Mouse (Mus musculus) CD4-positive, CD25-positive, alpha-beta regulatory T cell, adult 4 months (primary cell): ENCODE results near the gene Akap1. TPM values are rescaled to one million over a fixed set of nuclear protein-coding genes. Genes with fewer than 3 reads are reported as not detected.

Experiments used
- ATAC-seq: one replicate; pipeline ENCODE4 v1.8.0; 2017
- polyA plus RNA-seq, 2 experiments: library from polyadenylated mRNA; unstranded; fragments of 100-300 nt; shearing (Covaris generic); gene quantifications; one replicate each; pipeline ENCODE4 v1.2.1; 2017

Akap1 gene
- polyA plus RNA-seq, 2 experiments from 2014 or later = 1.3 to 1.6 TPM

DNA sequence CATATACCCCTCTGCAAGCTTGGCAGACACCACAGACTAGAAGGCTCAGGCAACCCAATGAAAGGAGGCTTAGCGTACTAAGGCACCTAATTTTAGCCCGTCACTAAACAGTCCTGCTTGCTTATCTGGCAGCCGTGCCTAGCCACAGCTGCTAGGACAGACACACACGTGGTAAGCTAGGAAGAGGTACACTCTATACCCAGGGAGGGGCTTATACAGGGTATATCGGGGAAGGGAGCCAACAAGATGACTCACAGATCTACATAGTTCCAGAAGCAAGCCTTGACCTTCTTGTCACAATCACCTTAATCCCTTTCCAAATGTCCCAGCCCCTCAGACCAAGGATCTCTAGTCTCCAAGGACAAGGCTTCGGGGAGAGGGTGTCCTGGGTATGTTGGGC is 23.0 kb downstream of the Akap1 start:
- no peak for ATAC-seq

DNA sequence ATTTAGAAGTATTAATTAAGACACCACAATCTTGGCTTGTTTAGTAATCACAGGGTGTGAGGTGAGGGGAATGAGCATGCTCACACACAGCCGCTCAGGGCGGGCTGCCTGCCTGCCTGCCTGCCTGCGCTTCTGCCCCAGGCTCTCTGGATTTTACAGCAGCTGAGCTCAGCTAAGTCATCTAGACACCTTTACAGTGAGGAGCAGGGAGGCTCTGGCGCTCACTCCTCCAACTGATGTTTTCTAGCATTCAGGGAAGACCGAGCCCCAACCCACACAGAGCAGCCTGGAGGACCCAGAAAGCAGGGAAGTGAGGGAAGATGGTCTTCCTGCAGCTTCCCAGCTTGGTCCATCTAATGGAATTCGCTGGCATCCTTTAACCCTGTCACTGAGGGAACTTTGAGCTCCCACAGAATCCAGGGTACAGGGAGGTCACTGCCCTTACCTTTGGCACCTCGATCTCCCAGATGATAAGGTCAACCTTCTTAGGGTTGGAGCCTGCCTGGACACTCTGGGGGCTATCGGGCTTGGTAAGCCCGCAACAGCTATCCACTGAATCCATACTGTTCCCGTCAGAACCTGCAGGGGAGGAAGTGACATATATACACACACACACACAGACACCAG is 23.5 kb downstream of the Akap1 start:
- ATAC-seq = no peak

DNA sequence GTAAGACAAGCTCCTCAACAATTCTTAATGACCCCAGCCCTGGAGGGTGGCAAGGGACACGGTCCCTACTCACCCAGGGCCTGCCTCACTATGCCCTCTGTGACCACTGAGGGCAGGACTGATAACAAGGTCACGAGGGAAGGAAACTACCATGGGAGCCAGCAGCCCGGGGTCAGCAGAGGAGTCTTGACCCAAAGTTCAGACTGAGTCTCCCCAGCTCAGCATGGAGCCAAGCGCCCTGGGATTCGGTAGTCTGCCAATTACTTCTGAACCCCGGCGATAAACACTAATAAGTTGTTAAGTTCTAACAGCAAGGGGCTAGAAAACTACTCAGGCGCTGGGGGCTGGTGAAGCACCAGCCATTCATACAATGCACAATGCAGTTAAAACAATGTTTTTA is 24.1 kb downstream of the Akap1 start:
- no peak for ATAC-seq

DNA sequence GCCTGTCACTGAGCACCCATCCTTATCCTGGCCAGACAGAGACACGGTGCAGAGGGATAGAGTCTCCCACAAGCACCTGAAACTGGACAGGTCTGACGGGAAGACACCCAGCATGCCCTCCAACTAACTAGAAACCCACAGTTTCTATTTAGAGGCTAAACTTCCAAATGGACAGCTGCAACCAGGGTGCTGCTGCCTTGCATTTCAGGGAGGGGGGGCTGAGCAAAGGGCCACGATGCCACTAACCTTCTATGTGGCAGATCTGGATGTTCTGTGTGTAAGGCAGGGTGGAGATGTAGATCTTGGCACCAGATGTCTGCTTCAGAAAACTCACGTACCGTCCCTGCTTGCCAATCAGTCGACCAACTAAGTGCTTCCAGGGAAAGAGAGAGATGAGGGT is 25.0 kb downstream of the Akap1 start:
- ATAC-seq = no peak

DNA sequence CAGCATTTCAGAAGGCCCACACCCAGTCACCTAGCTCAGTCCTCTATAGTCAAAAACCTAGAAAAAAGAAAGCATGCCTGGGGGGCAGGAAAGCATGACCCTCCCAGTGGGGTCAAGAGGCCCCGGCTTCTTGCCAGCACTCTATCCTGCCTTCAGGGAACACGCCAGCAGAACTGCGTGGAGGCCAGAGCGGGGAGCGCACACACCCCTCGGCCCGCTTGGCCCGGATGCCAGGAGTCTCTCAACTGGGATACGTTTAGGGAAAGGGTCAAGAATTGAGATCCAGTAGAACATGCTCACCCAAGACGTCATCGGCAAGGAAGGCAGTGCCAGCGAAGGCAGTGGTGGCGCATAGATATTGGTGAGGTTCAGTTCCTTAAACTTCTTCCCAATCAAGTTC is 25.8 kb downstream of the Akap1 start:
- no peak for ATAC-seq

DNA sequence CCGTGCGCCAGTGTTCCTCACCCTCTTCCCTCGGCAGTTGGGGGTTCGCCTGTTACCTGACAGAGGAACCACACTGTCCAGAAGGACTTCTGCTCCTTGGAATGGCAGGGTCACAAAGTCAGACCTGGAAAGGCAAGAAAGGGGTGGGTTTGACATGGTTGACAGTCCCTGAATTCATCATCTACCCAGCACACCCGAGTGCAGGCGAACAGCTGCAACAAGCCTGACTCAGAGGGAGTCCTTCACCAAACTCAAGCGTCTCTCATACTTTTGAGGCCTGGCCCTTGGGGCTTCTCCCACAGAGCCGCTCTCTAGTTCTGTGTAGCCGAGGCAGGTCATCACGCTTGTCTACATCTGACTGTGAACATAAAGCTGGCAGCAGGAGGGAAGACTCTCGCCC is 29.8 kb downstream of the Akap1 start:
- no peak for ATAC-seq

DNA sequence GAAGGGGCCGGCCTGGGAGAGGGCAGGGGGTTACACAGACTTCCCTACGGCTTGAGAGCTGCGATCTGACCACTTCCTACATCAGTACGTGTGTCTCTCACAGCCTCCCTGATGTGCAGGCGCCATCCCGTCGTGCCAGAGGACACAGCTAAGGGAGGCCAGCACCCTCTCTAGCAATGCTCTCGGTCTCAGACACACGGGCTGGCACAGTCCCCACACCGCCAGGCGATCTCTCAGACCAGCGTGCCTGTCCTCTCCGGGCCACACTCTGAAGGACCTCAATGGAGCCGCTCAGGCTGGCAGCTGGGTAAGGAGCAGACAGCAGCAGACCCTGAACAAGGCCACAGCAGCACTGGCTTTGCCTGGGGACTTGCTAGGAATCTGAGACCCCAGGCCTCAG is 30.3 kb downstream of the Akap1 start:
- ATAC-seq = no peak

DNA sequence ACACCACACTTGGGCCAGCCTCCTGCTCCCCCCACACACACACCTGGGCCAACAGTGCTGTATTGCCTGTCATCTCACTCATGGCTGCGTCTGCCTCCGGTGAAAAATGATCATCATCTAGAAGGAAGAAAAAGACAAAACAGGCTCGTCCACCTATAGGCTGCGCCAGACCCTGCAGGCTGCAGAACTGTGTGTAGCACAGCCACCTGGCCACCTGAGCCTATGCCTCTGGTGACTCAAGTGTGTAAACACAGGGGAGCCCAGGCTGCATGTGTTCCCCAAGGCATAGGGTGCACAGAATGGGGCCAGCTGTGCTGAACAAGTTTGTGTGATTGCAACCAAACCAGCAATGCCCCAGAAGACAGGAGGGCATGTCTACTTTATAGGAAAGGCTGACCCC is 31.3 kb downstream of the Akap1 start:
- ATAC-seq = no peak

DNA sequence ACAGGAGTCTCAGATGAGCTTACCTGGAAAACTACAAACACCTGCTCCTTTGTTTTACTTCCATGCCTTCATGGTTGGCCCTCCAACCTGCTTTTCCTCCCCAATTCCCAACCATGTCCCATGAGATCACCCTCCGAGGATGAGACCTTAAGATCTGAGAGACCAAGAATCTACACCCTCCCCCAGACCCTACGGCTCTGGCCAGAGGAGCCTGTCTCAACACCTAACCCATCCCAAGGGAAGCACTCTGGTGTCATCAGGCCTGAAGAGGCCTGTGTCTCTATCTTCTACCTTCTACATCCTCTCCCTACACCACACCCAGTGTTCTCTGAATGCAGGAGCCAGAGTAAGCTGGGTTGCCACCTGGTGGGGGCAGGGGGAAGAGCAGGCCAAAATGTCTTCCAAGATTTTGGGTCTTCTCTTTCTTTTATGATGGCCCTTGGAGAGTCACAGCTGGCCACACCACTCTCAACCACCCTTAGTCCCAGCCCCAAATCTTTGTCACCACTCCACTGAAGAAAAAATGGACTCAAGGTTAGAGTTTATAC is 34.1 kb downstream of the Akap1 start:
- no peak for ATAC-seq

DNA sequence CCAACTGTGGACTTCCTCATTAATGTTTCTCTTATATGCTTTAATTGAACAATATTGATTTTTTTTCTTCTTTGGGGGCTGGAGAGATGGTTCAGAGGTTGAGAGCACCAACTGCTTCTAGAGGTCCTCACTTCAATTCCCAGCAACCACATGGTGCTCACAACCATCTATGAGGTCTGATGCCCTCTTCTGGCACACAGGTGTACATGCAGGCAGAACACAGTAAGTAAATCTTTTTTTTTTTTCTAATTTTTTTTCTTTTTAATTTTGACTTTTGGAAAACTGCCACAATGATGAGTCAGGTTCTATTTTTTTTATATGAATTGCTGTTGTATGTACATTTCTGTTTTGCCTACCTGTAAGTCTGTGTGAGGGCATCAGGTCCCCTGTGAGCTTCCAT is 35.9 kb downstream of the Akap1 start:
- ATAC-seq = no peak

DNA sequence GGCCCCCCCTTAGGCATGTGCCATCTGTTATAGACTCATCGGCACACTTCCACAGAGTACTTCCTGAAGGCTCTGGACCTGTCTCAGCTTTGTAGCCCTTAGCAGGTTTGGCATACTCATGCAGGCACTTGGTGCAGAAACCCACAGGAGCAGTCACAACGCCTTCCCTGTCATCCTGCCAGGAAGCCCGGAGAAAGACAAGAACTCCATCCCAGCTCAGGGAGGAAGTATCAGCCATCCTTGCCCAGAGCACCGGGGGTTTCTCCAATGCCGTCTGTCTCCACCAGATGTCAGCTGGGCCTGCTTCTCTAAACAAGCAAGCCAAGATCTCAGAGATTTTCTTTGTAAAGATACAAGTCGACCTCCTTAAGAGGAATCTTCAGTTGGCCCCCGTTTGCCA is 38.5 kb downstream of the Akap1 start:
- ATAC-seq = no peak

DNA sequence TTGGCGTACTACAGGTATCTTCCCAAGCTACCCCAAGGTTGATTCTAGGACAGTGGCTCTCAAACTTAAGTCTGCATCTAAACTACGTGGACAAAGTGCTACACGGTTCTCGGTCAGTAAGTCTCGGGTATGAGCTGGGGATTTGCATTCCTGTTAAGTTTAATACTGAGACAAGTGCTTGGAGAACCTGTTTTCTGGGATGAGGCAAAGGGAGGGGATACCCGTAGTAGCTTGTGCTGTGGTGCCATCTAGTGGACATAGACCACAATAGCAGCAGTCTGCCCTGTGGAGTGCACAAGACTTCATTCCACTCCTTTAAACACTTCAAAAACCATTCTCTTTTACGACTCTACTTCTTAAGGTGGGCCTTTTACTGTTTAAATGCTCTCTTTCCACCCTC is 41.4 kb downstream of the Akap1 start:
- ATAC-seq = peak; percentile 34

DNA sequence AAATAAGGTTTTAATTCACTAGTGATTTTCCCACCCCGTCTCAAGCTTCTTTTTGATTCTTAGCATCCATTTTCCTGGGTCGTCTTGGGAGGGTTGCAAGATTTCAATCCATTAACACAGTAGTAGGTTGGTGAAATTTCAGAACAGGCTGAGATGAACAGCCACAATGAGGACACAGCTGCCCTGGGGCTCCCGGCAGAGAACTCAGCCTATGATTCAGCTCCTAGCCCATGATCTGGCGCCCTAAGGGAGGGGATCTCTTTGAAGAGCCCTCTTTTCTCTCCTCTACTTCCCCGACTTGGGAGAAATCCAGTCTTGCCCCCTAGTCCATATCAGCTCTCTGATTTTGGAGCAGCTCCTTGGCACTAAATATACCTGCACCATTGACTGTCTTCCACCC is 41.9 kb downstream of the Akap1 start:
- no peak for ATAC-seq

DNA sequence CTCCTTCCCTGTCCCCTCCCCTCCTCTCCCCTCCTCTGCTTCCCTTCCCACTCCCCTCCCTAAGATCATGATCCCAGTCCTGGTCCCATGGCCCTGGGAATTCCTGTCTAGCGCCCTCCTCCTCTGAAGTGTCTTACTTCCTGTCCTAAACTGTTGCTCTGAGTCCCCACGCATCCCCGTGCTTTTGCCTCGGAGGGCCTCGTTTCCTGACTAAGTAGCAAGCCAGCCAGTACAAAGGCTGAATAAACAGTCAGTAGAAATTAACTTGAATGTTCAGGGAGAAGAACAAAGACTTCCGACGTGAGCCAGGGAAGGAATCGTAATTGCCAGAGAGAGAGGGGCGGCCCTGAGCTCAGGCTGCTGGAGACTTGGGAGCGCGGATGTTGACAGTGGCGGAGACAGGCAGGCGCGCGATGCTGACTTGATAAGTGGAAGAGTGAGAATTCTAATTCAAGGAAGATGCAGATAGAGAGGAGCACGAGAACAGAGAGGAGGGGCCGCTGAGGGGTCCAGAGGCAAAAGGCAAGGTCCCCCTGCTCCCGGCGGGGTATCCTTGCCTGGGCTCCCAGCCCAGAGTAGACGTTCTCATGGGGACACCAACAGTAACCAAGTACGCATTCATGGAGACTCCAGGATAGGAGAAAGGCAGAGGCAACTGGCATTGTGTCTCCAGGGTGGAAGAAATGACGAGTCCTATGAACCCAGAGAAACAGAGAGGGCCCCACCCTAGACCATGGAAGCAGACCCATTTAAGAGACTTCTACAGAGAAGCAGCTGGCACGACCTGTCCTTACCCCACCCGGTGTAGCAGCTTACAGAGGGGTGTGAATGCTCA is 43.4 kb downstream of the Akap1 start:
- no peak for ATAC-seq

DNA sequence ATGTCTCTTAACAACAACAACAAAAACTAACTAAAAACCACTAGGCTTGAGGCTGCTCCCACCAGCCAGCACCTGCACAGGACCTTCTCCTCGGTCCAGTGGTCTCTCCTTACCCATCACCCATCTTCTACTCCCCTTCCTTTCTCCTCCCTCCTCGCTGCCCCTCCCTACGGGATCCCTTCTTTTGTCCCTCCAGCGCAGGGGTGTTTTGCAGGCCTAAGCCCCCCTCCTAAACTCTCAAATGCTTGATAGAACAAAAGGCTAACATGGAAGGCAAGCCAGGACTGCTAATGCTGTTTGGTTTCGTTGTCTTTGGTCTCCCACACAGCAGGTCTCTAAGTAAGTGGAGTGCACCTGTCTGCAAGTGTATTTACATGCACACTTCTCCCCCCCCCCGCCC is 44.1 kb downstream of the Akap1 start:
- no peak for ATAC-seq

DNA sequence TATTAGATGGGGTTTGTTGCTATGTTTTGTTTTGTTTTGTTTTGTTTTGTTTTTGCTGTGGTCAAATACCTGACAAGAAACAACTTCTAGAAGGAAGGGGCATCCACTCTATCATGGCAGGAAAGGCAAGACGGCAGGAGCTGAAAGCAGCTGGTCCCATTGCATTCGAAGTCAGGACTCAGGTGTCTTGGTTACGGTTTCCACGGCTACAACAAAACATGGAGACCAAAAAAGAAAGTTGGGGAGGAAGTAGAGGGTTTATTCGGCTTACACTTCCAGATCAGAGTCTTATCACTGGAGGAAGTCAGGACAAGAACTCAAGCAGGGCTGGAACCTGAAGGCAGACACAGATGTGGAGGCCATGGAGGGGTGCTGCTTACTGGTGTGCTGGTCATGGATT is 47.3 kb downstream of the Akap1 start:
- ATAC-seq = no peak

DNA sequence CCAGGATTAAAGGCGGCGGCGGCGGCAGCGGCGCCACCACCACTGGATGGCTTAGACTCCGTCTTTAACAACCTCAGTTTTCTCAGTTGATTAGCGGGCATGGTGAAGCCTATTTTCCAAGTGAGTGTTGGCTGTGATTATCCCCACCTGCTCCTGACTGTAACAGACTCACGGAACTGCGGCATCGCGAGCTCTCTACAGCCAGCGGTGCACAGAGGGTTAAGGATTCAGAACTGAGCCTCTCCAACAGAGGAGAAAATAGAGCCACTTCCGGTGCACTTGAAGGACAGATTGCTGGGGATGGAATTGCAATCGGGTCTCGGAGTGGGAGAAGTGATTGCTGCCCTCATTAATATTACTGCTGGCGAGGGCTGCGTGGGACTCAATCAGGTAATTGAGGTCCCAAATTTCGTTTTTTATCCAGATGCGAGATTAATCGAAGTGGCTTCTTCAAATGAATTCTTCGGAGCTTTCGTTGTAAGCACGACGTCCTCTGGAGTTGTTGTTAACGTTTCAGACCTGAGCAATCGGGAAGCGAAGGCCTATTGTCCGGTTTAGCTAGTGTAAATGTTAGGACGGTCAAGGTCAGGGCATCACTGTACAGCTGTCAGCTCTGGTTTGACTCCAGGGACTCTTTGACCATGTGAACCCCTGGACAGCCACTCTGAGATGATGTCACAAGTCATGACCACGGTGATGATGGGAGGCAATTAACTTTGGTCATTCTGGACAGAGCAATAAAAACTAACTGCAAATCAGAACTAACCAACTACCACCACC is 61.0 kb downstream of the Akap1 start:
- no peak for ATAC-seq

DNA sequence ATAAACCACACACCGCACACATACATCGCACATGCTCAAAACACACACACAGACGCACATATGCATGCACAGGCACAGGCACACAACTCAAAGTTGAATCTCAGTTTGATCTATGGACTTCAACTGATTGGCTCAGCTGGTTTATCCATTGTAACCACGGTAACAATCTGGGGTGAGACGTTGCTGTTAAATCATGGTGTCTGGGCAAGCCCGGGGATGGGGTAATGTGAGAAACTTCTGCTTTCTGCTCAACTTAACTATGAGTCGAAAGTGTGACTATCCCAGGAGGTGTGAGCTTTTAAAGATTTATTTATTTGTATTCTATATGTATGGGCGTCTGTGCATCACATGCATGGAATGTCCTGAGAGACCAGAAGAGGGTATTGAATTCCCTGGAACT is 68.2 kb downstream of the Akap1 start:
- ATAC-seq = no peak

DNA sequence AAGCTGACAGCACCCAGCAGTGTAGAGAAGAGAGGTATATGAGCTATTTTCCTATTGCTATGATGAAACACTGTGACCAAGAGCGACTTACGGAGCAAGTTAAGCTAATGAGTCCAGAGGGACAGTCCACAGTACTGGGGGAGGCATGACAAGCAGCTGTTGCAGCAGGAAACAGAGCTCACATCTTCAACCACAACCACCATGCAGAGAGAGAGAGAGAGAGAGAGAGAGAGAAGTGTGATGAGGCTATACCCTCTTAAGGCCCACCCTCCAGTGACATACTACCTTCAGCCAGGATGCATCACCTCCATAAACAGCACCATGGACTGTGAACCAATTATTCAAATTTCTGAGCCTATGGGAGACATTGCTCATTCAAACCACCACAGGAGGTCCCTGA is 74.5 kb downstream of the Akap1 start:
- ATAC-seq = no peak

DNA sequence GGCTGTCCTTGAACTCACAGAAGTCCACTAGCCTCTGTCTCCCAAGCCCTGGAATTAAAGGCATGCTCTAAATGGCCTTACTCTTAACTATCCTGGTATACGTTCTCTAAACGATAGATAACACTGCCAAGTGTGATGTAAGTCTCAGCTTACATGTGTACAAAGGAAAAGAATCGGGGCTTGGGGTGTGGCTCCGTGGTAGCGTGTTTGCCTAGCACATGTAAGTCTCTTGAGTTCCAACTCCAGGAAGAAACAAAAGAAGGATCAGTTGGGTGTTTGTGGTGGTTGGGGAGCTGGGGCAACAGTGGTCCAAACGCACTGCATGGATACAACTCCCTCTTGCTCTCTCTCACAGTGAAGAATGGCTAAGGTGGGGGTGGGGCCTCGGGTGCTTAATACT is 77.6 kb downstream of the Akap1 start:
- ATAC-seq = no peak

DNA sequence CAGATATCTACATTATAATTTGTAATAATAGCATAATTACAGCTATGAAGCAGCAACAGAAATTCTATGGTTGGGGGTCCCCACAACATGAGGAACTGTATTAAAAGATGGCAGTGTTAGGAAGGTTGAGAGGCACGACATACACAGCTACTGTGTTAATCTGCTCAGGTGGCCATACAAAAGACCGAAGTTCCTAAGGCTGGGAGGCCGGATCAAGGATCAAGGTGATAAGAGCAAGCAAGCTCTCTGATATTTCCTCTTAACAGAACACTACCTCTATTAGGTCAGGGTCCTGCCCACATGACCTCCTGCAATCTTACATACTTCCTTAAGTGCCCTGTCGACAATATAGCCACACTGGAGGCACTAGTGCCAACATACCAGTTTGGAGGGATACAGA is 80.9 kb downstream of the Akap1 start:
- no peak for ATAC-seq

DNA sequence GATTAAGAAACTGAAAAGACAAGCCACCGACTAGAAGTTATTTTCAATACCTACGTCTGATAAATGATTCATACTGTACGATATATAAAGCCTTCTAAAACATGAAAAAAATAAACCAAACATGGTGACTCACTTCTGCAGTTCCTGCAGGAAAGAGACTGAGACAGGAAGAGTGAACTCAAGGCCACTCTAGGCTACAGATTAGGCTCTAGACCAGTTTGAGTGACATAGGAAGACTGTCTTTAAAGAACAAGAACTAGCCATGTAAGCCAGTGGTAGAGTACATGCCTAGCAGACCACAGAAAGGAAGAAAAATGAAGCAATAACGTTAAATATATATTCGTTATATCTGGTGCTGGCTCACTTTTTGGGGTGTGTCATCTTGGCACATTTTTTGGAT is 81.9 kb downstream of the Akap1 start:
- no peak for ATAC-seq
